Mouse (Mus musculus): ENCODE measurements around the gene Ak2. TPM values are rescaled to one million over a fixed set of nuclear protein-coding genes. Genes with fewer than 3 reads are reported as not detected.
A peak's percentile ranks its signal among the peaks of the same experiment; 100 is the strongest.

Gene Ak2
- polyA plus RNA-seq, 1 experiment from 2014 or later, result 168 TPM

DNA sequence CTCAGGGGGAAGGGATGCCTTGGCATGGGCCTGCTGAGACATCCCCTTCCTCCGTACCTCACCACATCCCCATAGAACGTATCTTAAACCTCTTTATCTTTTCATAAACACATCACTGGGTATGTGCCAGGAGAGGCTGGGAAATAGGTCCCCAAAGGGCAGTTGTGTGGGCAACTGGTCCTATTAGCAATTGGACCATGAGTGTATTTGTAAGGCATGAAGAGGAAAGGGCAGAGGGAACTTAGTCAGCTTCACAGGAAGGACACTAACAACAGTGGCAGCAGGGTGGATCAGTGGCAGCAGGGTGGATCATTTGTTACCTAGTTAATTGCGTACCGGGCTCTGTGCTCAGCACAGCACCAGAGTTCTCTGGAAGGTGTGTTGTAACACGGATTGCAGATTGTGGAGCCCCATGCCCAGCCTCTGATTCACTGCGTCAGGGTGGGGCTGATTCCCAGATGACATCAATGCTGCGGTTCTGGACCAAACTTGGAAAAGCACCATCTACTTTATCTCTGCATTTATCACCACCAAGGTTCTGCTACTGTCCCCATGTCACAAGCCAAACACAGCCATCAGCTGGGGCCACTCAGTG lies 44.2 kb downstream of the Ak2 start:
- Histone ChIP-seq H3K4me1 (replicated peaks) (peaks cover 25% of the 10 kb centered on the region), H3K36me3 (no peaks in the 10 kb centered on the region), H3K4me3 (no peak overlapping the region), H3K9me3 (no peaks in the 10 kb centered on the region), H3K27me3 (ENCODE audit: insufficient read depth, poor library complexity, severe bottlenecking) (peaks cover 10% of the 10 kb centered on the region; the same call in 1 of the 2 replicates), H3K27ac (no peak overlapping the region)
- no peak for DNase-seq (ENCODE audit: low spot score)
- 75% methylated on average over 7 of the region's 7 CpGs for WGBS

DNA sequence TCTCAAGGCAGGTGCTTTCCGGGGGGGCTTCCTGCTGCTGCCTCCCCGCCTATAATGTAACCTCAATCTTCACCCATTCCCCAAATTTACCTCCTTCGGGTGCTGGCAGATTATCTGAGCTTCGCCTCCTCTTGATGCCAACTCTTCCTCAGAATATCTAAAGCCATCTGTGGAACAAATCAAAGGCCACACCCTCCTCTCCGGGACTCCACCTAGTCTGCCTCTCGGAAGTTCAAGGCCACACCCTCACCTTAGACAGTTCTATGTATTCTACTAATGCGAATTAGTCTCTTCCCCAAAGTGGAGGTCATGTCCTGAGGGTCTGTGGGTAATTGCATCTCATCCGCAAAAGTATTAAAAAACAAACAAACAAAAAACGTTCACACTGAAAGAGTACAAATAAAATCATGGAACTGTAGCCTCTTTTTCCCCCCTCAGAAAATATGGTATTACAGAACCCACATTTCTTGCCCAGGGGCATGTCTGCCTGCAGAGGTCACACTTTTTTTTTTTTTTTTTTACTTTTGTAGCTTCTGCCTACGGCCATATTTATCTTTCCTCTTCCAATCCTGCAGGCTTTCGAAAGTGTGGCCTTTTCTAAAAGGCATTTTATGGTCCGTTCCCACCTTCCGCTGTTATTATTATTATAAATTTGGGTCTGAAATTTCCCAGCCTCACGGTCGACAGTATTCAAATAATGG lies 56.1 kb downstream of the Ak2 start:
- Histone ChIP-seq H3K36me3 (no peaks in the 10 kb centered on the region), H3K4me3 (peak overlapping the region; percentile 72), H3K9me3 (no peaks in the 10 kb centered on the region), H3K27ac (peak overlapping the region; percentile 91), H3K4me1 (replicated peaks) (peaks cover 38% of the 10 kb centered on the region), H3K27me3 (ENCODE audit: insufficient read depth, poor library complexity, severe bottlenecking) (peaks cover 76% of the 10 kb centered on the region)
- DNase-seq (ENCODE audit: low spot score), result peak; percentile 29
- 21% methylated on average over 15 of the region's 15 CpGs for WGBS

DNA sequence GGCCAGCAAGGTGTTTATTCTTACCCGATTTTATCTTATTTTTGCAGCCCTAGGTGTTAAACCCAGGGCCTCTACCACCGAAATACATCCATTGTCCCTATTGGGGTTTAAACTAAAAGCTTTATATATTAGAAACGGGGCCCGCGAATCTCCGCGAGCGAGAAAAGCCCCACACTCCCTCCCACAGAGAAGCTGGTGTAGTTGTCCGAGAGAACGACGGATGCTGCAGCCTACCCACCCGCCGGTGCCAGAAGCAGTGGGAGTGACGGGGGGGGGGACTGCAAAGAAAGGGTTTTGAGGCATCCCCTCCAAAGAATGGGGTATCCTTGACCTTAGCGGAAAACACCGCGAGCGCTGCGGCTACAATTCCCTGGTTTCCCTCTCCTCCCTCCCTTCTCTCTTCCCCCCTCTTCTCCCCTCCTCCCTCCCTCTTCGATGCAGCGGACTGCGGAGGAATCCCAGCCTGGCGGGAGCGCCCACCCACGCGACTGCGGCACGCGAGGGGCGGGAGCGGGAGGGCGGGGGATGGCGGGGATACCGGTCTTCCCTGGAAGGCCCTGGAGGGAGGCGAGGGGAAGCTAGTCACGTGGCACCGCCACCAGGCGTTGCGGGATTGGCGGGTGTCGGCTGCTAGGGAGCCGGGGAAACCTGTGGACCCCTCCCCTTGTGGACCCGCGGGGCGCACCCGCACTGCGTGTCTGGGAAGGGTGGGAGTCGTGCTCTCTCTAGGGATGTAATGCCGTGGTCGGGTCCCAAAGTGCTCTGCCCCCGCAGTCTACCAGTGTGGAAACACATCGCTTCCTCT lies 56.9 kb downstream of the Ak2 start:
- under 1% methylated on average over 52 of the region's 52 CpGs for WGBS

GRCm38 (mm10) chr4:129049306-129050011 lies 57.7 kb downstream of the Ak2 start:
- no peaks in the 10 kb centered on the region for H3K36me3 ChIP-seq
- peak overlapping the region; percentile 72 for H3K4me3 ChIP-seq
- 5% methylated on average over 23 of the region's 23 CpGs for WGBS
- peak; percentile 36 for DNase-seq (ENCODE audit: low spot score)
- peaks cover 78% of the 10 kb centered on the region for H3K27me3 ChIP-seq (ENCODE audit: insufficient read depth, poor library complexity, severe bottlenecking)
- peaks cover 38% of the 10 kb centered on the region for H3K4me1 ChIP-seq (replicated peaks)
- no peaks in the 10 kb centered on the region for H3K9me3 ChIP-seq
- H3K27ac ChIP-seq, result peak overlapping the region; percentile 91

More for the DNA sequence above, 56.9 kb downstream of the Ak2 start:
- peaks cover 78% of the 10 kb centered on the region for H3K27me3 ChIP-seq (ENCODE audit: insufficient read depth, poor library complexity, severe bottlenecking)
- peak; percentile 86 for DNase-seq (ENCODE audit: low spot score)
- H3K4me3 ChIP-seq, result peak overlapping the region; percentile 72
- H3K27ac ChIP-seq, result peak overlapping the region; percentile 91
- no peaks in the 10 kb centered on the region for H3K36me3 ChIP-seq
- no peaks in the 10 kb centered on the region for H3K9me3 ChIP-seq
- H3K4me1 ChIP-seq (replicated peaks), result peaks cover 38% of the 10 kb centered on the region

DNA sequence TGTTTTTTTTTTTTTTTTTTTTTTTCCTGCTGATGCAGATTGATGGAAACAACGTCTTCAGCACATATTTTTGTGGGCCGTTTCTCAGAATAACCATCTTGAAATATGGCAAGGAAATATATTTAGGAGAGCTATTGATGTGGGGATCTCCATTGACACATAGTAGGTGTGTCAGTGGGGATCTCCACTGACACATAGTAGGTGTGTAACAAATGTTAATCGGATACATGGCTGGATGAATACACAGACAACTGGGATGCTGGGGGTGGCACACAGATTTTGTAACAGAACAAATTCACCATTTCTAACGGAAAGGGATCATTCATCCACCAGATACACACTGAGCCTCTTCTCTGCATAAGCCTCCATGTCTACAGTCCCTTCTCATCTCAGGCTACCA lies 58.6 kb downstream of the Ak2 start:
- Histone ChIP-seq H3K9me3 (no peaks in the 10 kb centered on the region), H3K27ac (no peak overlapping the region), H3K4me1 (replicated peaks) (peaks cover 38% of the 10 kb centered on the region), H3K27me3 (ENCODE audit: insufficient read depth, poor library complexity, severe bottlenecking) (peaks cover 69% of the 10 kb centered on the region), H3K36me3 (no peaks in the 10 kb centered on the region), H3K4me3 (no peak overlapping the region)
- DNase-seq (ENCODE audit: low spot score), result no peak
- 82% methylated on average over 4 of the region's 4 CpGs for WGBS

GRCm38 (mm10) chr4:129050901-129051417 lies 59.2 kb downstream of the Ak2 start:
- no peak for DNase-seq (ENCODE audit: low spot score)
- H3K9me3 ChIP-seq, result no peaks in the 10 kb centered on the region
- H3K27me3 ChIP-seq (ENCODE audit: insufficient read depth, poor library complexity, severe bottlenecking), result peaks cover 63% of the 10 kb centered on the region
- no peaks in the 10 kb centered on the region for H3K36me3 ChIP-seq
- H3K4me3 ChIP-seq, result no peak overlapping the region
- no peak overlapping the region for H3K27ac ChIP-seq
- peaks cover 38% of the 10 kb centered on the region for H3K4me1 ChIP-seq (replicated peaks)
- 74% methylated on average over 6 of the region's 6 CpGs for WGBS

GRCm38 (mm10) chr4:129051461-129052183 lies 59.9 kb downstream of the Ak2 start:
- H3K36me3 ChIP-seq, result no peaks in the 10 kb centered on the region
- no peak overlapping the region for H3K27ac ChIP-seq
- whole genome bisulfite sequencing, result 29% methylated on average over 11 of the region's 11 CpGs
- H3K27me3 ChIP-seq (ENCODE audit: insufficient read depth, poor library complexity, severe bottlenecking), result peaks cover 57% of the 10 kb centered on the region
- no peak for DNase-seq (ENCODE audit: low spot score)
- H3K9me3 ChIP-seq, result no peaks in the 10 kb centered on the region
- H3K4me3 ChIP-seq, result no peak overlapping the region
- peaks cover 38% of the 10 kb centered on the region for H3K4me1 ChIP-seq (replicated peaks)

GRCm38 (mm10) chr4:129054757-129055156 lies 63.0 kb downstream of the Ak2 start:
- Histone ChIP-seq H3K27ac (no peak overlapping the region), H3K4me1 (replicated peaks) (peaks cover 33% of the 10 kb centered on the region), H3K36me3 (no peaks in the 10 kb centered on the region), H3K4me3 (no peak overlapping the region), H3K9me3 (no peaks in the 10 kb centered on the region), H3K27me3 (ENCODE audit: insufficient read depth, poor library complexity, severe bottlenecking) (peaks cover 30% of the 10 kb centered on the region)
- no peak for DNase-seq (ENCODE audit: low spot score)
- 86% methylated on average over 12 of the region's 12 CpGs for WGBS

DNA sequence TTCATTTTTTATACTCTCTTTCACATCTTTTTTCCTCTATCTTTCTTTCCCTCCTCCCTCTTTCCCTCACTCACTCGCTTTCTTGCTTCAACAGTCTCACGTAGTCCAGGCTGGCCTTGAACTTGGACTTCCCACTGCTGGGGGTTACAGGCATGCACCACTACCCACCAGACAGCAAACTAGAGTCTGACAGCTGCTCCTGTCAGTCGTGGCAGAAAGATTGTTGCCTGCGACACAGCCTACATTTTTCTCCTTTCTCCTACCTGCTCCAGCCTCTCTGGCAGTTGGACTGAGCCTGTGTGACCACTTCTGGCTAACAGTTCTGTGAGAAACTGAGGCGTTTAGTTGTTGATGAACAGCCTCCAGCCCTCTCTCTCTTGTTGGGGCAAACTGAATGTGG lies 63.8 kb downstream of the Ak2 start:
- Histone ChIP-seq H3K9me3 (no peaks in the 10 kb centered on the region), H3K27me3 (ENCODE audit: insufficient read depth, poor library complexity, severe bottlenecking) (peaks cover 22% of the 10 kb centered on the region), H3K4me1 (replicated peaks) (peaks cover 33% of the 10 kb centered on the region), H3K4me3 (no peak overlapping the region), H3K27ac (no peak overlapping the region), H3K36me3 (no peaks in the 10 kb centered on the region)
- no peak for DNase-seq (ENCODE audit: low spot score)
- 87% methylated on average over 5 of the region's 5 CpGs for WGBS

DNA sequence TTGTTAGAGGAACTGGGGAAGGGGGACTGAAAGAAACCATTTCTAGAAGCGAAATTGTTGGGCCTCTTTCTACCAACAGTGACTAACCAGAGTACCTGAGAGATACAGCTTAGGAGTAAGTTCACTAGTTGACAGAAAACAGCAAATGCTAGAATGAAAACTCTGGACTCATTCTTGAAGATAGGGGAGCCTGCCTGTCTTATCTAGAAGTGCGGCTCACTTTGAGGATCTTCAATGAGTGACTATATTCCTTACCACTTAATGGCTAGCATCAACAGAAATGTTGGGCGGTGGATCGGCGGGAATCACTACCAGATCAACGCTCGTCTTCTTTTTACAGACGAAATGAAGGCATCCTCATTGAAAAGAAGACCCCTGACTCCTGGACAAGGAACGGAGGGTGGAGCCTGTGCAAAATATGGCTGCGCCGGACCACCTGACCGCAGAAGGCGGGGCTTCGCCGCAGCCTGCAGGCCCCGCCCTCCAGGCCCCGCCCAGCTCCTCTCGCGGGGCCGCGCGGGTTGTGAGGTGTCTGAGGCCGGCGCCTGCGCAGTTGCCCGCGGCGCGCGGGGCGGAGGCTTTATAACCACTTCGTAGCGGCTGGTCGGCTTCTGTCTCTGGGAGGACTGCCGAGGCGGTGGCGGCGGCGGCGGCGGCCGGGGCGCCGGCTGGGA lies 65.9 kb downstream of the Ak2 start:
- DNase-seq (ENCODE audit: low spot score), result peak; percentile 97
- Histone ChIP-seq H3K9me3 (no peaks in the 10 kb centered on the region), H3K36me3 (no peaks in the 10 kb centered on the region), H3K4me1 (replicated peaks) (peaks cover 23% of the 10 kb centered on the region), H3K4me3 (peak overlapping the region; percentile 81), H3K27me3 (ENCODE audit: insufficient read depth, poor library complexity, severe bottlenecking) (0 out of 2 replicates have a peak, but pooled peaks cover 4% of the 10 kb centered on the region), H3K27ac (peak overlapping the region; percentile 94)
- 3% methylated on average over 43 of the region's 44 CpGs for WGBS

- peak; percentile 57 for DNase-seq (ENCODE audit: low spot score)
- Histone ChIP-seq H3K27ac (peak within 1 kb of the TSS; percentile 94), H3K4me3 (peak within 1 kb of the TSS; percentile 81), H3K9me3 (no peaks in the 10 kb centered on the region), H3K4me1 (replicated peaks) (peaks cover 23% of the 10 kb centered on the region), H3K27me3 (ENCODE audit: insufficient read depth, poor library complexity, severe bottlenecking) (no peaks in the 10 kb centered on the region), H3K36me3 (no peaks in the 10 kb centered on the region)
- WGBS, result under 1% methylated on average over 104 of the region's 107 CpGs
Measured at GRCm38 (mm10) chr4:129058207-129059092, 66.7 kb downstream of the Ak2 start, which contains the start of gene Rnf19b. Gene Rnf19b (plus strand): TSS chr4:129058271.

Measured in hindbrain, embryonic 10.5 days (tissue).